ENCODE assay signal across 1 mouse cellular context in genomic region chr2:18055929-18056785, GRCm38 (mm10).
TF ChIP-seq lines count a peak whose summit lies in the region.

No protein-coding gene starts in this region.

TF ChIP-seq in MEL, 35 proteins besides CTCF, POLR2A, EP300 and RAD21 (continued from another document):
- 0 out of 2 replicates have a peak, but pooled peaks have one; percentile 17 for TF ChIP-seq TCF12 (IDR thresholded peaks at IDR 0.05; ENCODE audit: low read depth, low read length)
- TF ChIP-seq USF1 (IDR thresholded peaks at IDR 0.05; ENCODE audit: low read depth, low read length): no peak
- no peak; the same call in 1 of the 2 replicates for TF ChIP-seq MAX (IDR thresholded peaks at IDR 0.05; ENCODE audit: low read length)
- TF ChIP-seq UBTF (IDR thresholded peaks at IDR 0.05; ENCODE audit: borderline replicate concordance, insufficient read depth, low read depth, low read length): no peak
- TF ChIP-seq SMC3 (IDR thresholded peaks at IDR 0.05; ENCODE audit: low read depth, low read length): no peak
- TF ChIP-seq E2F4 (IDR thresholded peaks at IDR 0.05; ENCODE audit: borderline replicate concordance, low read depth, low read length): no peak
- peak; percentile 25; the same call in 1 of the 2 replicates for TF ChIP-seq MYC (IDR thresholded peaks at IDR 0.05; ENCODE audit: low read depth, low read length)
- TF ChIP-seq POLR2AphosphoS2 (IDR thresholded peaks at IDR 0.05; ENCODE audit: low read length): no peak; the same call in 1 of the 2 replicates
